Mouse (Mus musculus) embryonic fibroblast, embryonic 13.5 days (primary cell): ENCODE results near the gene Spcs2.

ENCODE experiments used
- CTCF ChIP-seq: IDR thresholded peaks from 2 replicates; pipeline ENCODE4 v1.5.1; 2011; ENCODE audit warnings: mild to moderate bottlenecking, control low read depth, low read length, moderate library complexity, borderline replicate concordance; ENCODE audit not compliant: insufficient read depth
- POLR2A ChIP-seq: IDR thresholded peaks from 2 replicates; pipeline ENCODE4 v1.6.1; 2011; ENCODE audit warnings: low read depth, mild to moderate bottlenecking, control low read depth, low read length, moderate library complexity

DNA sequence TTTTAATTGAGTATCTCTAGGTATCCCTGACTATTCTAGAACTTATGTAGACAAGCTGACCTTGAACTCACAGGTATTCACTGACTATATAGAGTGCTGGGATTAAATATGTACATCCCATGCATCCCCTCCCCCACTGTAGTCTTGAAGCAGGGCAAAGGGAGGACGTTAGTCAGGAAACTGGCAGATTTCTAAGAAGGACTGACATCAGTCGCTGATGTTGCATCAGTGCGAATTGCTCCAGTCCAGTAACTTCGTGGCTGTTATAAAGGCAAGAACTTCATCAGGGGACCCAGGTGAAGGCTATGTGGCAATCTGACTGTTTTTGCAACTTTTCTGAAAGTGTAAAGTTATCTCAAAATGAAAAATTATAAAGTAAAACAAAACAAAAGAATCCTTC lies 6.0 kb upstream of the Spcs2 start:
- TF ChIP-seq CTCF (no peak), POLR2A (no peak)
